ENCODE assay signal across 8 mouse cellular contexts in the genomic region with DNA sequence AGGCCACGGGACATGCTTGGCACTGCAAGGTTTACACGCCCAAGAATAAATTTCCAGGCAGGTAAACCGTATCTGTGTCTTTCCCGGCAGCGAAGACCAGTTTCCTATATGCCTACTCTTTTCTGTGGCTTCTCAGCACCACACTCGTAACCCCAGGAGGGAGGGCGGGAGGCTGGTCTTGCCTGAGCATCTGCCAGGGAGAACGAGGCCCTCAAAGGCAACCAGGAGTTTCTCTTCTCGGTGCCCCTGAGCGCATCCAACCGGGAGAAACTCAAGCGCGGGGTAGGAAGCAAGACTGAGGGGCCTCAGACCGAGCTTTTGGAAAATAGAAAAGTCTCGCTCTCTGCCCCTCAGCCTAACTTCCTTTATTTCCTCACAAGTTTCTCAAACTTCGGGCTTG. TPM values are rescaled to one million over a fixed set of nuclear protein-coding genes. Genes with fewer than 3 reads are reported as not detected.
DNase-seq lines count a peak whose midpoint lies in the region; ATAC-seq and TF ChIP-seq lines count a peak whose summit lies in the region.

No protein-coding gene starts in this region.

- no peak overlapping the region for H3K27ac ChIP-seq in kidney, adult 2 months (ENCODE audit: insufficient read depth, low read depth, low read length)
- H3K27ac ChIP-seq in ES-Bruce4 (ENCODE audit: insufficient read depth, low read length), result no peak overlapping the region
- peak overlapping the region; percentile 78 for H3K27ac ChIP-seq in heart, embryonic 15.5 days
- H3K27ac ChIP-seq in liver, embryonic 11.5 days (ENCODE audit: low read depth, low read length), result peak overlapping the region; percentile 52; the same call in 1 of the 2 replicates
- peak overlapping the region; percentile 40; the same call in 1 of the 2 replicates for H3K27ac ChIP-seq in olfactory bulb, adult 2 months (ENCODE audit: insufficient read depth, low read depth, low read length)

- TF ChIP-seq EP300 in ES-Bruce4 (IDR thresholded peaks at IDR 0.05; ENCODE audit: insufficient read depth, low read depth, low read length), result no peak

- H3K4me1 ChIP-seq in kidney, adult 2 months (ENCODE audit: control insufficient read depth, insufficient read depth, low read length), result 0 out of 2 replicates have a peak, but pooled peaks cover 2% of the 10 kb centered on the region
- no peaks in the 10 kb centered on the region for H3K4me1 ChIP-seq in ES-Bruce4 (ENCODE audit: control insufficient read depth, insufficient read depth, low read length)
- peaks cover 8% of the 10 kb centered on the region for H3K4me1 ChIP-seq in heart, embryonic 15.5 days (replicated peaks)
- H3K4me1 ChIP-seq in liver, embryonic 11.5 days (replicated peaks; ENCODE audit: control insufficient read depth, insufficient read depth, low read length), result peaks cover 3% of the 10 kb centered on the region; the same call in 1 of the 2 replicates
- no peaks in the 10 kb centered on the region for H3K4me1 ChIP-seq in olfactory bulb, adult 2 months (ENCODE audit: control insufficient read depth, insufficient read depth, low read length)

- no peak for TF ChIP-seq CTCF in kidney, adult 2 months (conservative IDR thresholded peaks at IDR 0.05; ENCODE audit: insufficient read depth, insufficient read length, low read depth, low read length)
- no peak for TF ChIP-seq CTCF in ES-Bruce4 (IDR thresholded peaks at IDR 0.05; ENCODE audit: low read depth, low read length)
- no peak for TF ChIP-seq CTCF in olfactory bulb, adult 2 months (IDR thresholded peaks at IDR 0.05; ENCODE audit: insufficient read depth, low read depth, low read length)

- no peak for TF ChIP-seq POLR2A in kidney, adult 2 months (IDR thresholded peaks at IDR 0.05; ENCODE audit: low read depth, low read length)
- TF ChIP-seq POLR2A in ES-Bruce4 (IDR thresholded peaks at IDR 0.05; ENCODE audit: insufficient read depth, low read length), result no peak
- TF ChIP-seq POLR2A in olfactory bulb, adult 2 months (IDR thresholded peaks at IDR 0.05; ENCODE audit: insufficient read depth, low read depth, low read length), result no peak

- H3K27me3 ChIP-seq in kidney, adult 2 months (replicated peaks; ENCODE audit: control insufficient read depth, insufficient read depth, low read length), result no peaks in the 10 kb centered on the region
- H3K27me3 ChIP-seq in ES-Bruce4 (ENCODE audit: control insufficient read depth, insufficient read depth, low read length, poor library complexity, severe bottlenecking), result no peaks in the 10 kb centered on the region
- peaks cover 9% of the 10 kb centered on the region for H3K27me3 ChIP-seq in heart, embryonic 15.5 days
- H3K27me3 ChIP-seq in liver, embryonic 11.5 days (replicated peaks; ENCODE audit: control insufficient read depth, insufficient read depth, low read length), result no peaks in the 10 kb centered on the region

- H3K9me3 ChIP-seq in ES-Bruce4 (replicated peaks; ENCODE audit: control insufficient read depth, insufficient read depth, low read length, poor library complexity, severe bottlenecking), result no peaks in the 10 kb centered on the region
- no peaks in the 10 kb centered on the region for H3K9me3 ChIP-seq in heart, embryonic 15.5 days (replicated peaks)
- H3K9me3 ChIP-seq in liver, embryonic 11.5 days (ENCODE audit: control insufficient read depth, low read length), result no peaks in the 10 kb centered on the region

- H3K4me2 ChIP-seq in heart, embryonic 15.5 days, result peak overlapping the region; percentile 89
- peak overlapping the region; percentile 76 for H3K4me2 ChIP-seq in liver, embryonic 11.5 days

- 2% methylated on average over 16 of the region's 16 CpGs for WGBS in kidney, adult 2 months
- WGBS in heart, embryonic 15.5 days, result 2% methylated on average over 16 of the region's 16 CpGs
- 2% methylated on average over 16 of the region's 16 CpGs for WGBS in liver, embryonic 11.5 days
- WGBS in olfactory bulb, adult 2 months, result 3% methylated on average over 16 of the region's 16 CpGs

- peak overlapping the region; percentile 84 for H3K4me3 ChIP-seq in kidney, adult 2 months (ENCODE audit: insufficient read depth, low read depth, low read length)
- peak overlapping the region; percentile 75 for H3K4me3 ChIP-seq in ES-Bruce4 (ENCODE audit: low read depth, low read length)
- H3K4me3 ChIP-seq in heart, embryonic 15.5 days, result peak overlapping the region; percentile 80
- peak overlapping the region; percentile 77 for H3K4me3 ChIP-seq in liver, embryonic 11.5 days (ENCODE audit: low read depth, low read length)
- peak overlapping the region; percentile 82 for H3K4me3 ChIP-seq in olfactory bulb, adult 2 months (ENCODE audit: insufficient read depth, low read depth, low read length)

- peak overlapping the region; percentile 79 for H3K9ac ChIP-seq in ES-Bruce4 (ENCODE audit: low read depth, poor library complexity, severe bottlenecking)
- peak overlapping the region; percentile 55 for H3K9ac ChIP-seq in heart, embryonic 15.5 days
- H3K9ac ChIP-seq in liver, embryonic 11.5 days (ENCODE audit: low read depth, low read length), result peak overlapping the region; percentile 77

- ATAC-seq in heart, embryonic 15.5 days (replicated peaks; ENCODE audit: insufficient number of reproducible peaks, insufficient read depth, low FRiP score, low read depth), result no peak
- 0 out of 2 replicates have a peak, but pooled peaks have one; percentile 18 for ATAC-seq in liver, embryonic 11.5 days (replicated peaks; ENCODE audit: low FRiP score)

- H3K36me3 ChIP-seq in kidney, adult 2 months (ENCODE audit: control insufficient read depth, insufficient read depth, low read length), result 0 out of 2 replicates have a peak, but pooled peaks cover under 1% of the 10 kb centered on the region
- peaks cover 24% of the 10 kb centered on the region for H3K36me3 ChIP-seq in ES-Bruce4 (ENCODE audit: control insufficient read depth, insufficient read depth, low read length, poor library complexity, severe bottlenecking)
- peaks cover 22% of the 10 kb centered on the region for H3K36me3 ChIP-seq in heart, embryonic 15.5 days
- peaks cover 8% of the 10 kb centered on the region; the same call in 1 of the 2 replicates for H3K36me3 ChIP-seq in liver, embryonic 11.5 days (ENCODE audit: control insufficient read depth, insufficient read depth, low read length)

- DNase-seq in kidney, adult 2 months, result peak; percentile 28
- no peak for DNase-seq in kidney, adult 11 months
- peak; percentile 21 for DNase-seq in c-Kit-positive CD71-positive TER-119-negative erythroid progenitor cells, embryonic 14.5 days (ENCODE audit: low read depth)
- DNase-seq in liver, embryonic 11.5 days (ENCODE audit: low spot score), result no peak
- DNase-seq in urinary bladder, postnatal 10 days (ENCODE audit: low spot score), result no peak

RNA-seq across cellular contexts. Expression of a gene that starts 0.4 kb away (rescaled TPM):
- 1.3 and 1.8 TPM in 2 replicates for polyA plus RNA-seq in kidney, adult 2 months (2012; rRNA removed)
- 28.3 and 35.4 TPM in 2 replicates for polyA plus RNA-seq in ES-Bruce4 (2011; ENCODE audit: insufficient read depth, insufficient read length, low read depth, missing spikeins)
- polyA plus RNA-seq in heart, embryonic 15.5 days (2015; fragmentation: Nextera tagmentation; extraction: Ambion mirVana), result 42.6 and 56.0 TPM in 2 replicates
- polyA plus RNA-seq in liver, embryonic 11.5 days (2014; fragmentation: Nextera tagmentation; extraction: Ambion mirVana), result 37.4 and 45.6 TPM in 2 replicates
- not detected in 2 replicates for polyA plus RNA-seq in olfactory bulb, adult 2 months (2012; ENCODE audit: insufficient read depth, insufficient read length, low replicate concordance, missing spikeins)

Comparison
In these comparisons a context has a peak if more than half of its experiments do, and no peak if none do; other contexts are left out.
1. DNase-seq: peak in kidney, adult 2 months (single experiment) and c-Kit-positive CD71-positive TER-119-negative erythroid progenitor cells, embryonic 14.5 days (single experiment); none in kidney, adult 11 months (single experiment), liver, embryonic 11.5 days (single experiment) and urinary bladder, postnatal 10 days (single experiment).
2. H3K27ac ChIP-seq: peak in heart, embryonic 15.5 days (single experiment), liver, embryonic 11.5 days (single experiment) and olfactory bulb, adult 2 months (single experiment); none in kidney, adult 2 months (single experiment) and ES-Bruce4 (single experiment).
3. Peak in every context shown above with its lines, with median percentiles within 50 percentile points of each other: H3K4me3 ChIP-seq and H3K9ac ChIP-seq.